Mouse (Mus musculus): ENCODE results near the gene Ezr.
A peak's percentile ranks its signal among the peaks of the same experiment; 100 is the strongest.

The Ezr gene

DNA sequence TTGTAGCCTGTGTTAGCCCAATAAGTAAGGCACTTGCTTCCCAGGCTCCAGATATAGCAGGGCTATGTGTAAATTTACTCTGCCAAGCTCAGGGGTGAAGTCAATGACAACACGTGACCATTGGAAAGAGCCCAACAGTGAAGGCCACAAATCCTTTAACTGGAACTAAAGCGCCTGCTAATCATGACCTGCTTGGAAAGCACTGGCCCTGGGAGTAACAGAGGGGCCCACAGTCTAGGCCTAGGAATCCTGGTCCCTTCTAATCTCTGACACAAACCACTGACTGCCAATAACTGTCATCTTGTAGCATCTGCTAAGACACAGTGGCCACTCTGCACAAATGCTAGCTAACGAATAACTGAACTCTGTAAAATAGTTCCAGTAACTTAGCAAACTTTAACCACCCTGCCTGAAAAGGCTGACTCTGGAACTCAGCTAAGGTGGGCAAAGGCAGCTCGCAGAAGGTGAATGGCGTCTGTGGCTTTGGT, 14.2 kb downstream of the Ezr start:
- DNase-seq (ENCODE audit: low read depth) = no peak

DNA sequence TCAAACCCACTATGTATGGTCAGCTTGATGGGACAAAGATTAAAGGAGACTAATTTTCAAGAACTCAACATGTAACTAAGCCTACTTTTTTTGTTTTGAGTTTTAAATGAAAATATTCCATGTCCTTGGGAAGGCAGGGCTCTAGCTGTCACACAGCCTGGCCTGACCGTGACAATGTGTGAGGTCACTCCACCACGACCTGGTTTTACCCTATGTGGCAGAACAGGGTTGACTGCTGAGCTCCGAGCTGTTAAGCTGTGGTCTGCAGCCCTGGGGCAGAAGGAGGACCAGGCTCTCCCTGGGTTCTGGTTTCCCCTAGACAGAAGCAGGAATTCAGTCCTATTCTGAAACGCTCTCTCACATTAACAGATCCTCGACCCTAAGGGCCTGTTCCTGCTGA, 14.8 kb downstream of the Ezr start:
- no peak for DNase-seq (ENCODE audit: low read depth)

DNA sequence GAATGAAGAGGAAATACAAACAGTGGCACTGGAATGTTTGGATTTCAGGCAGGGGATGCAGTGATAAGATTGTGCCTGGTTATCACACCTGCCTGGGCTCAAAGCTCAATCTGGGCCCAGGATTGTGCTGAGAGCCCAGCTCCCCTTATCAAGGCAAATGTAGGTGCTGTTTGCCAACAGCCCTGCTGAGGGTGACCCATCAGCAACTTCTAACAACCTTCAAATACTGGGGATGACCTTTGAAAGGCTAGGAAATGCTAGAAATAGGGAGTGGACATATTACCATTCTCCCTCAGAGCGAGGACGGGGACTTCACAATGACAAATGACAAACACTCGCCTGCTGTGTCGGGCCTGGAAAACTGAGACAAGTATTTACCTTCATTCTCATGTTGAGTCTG, 15.8 kb downstream of the Ezr start:
- no peak for DNase-seq (ENCODE audit: low read depth)

DNA sequence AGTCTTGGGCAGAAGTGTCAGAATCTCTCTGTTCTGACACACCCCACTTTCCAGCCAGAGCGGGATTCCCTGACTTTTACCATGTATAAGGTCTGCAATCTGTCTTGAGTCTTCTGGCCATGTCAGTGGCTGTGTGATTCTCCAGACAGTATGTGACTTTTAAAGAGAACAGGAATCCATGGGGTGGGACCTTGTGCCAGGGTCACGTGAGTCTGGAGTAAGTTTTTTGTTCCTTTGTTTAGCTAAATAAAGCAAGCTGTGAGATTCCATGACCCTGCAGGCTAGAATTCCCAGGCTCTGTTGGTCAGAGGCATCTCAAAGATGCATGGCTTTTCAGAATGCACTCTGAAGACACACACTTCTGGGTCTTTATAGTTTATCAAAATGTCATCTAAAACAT, 16.7 kb downstream of the Ezr start:
- no peak for DNase-seq (ENCODE audit: low read depth)

- no peak for DNase-seq (ENCODE audit: low read depth)
Measured at GRCm38 (mm10) chr17:6764730-6765129, 17.9 kb downstream of the Ezr start.

DNA sequence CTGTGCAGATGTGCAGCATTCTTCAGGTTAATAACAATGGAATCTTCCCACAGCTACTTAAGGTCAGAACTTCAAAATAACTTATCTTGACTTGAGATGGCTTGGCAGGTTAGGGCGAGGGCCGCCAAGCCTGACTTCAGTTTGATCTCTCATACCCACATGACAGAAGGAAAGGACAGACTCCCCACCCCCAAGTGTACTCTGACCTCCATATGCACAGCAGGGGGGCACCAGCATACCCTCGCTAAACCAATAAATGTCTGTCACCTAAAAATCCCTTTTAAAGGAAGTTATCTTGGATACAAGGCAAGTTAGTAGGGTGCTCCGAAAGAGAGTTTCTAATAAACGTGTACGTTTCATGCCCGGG, 18.4 kb downstream of the Ezr start:
- no peak for DNase-seq (ENCODE audit: low read depth)

DNA sequence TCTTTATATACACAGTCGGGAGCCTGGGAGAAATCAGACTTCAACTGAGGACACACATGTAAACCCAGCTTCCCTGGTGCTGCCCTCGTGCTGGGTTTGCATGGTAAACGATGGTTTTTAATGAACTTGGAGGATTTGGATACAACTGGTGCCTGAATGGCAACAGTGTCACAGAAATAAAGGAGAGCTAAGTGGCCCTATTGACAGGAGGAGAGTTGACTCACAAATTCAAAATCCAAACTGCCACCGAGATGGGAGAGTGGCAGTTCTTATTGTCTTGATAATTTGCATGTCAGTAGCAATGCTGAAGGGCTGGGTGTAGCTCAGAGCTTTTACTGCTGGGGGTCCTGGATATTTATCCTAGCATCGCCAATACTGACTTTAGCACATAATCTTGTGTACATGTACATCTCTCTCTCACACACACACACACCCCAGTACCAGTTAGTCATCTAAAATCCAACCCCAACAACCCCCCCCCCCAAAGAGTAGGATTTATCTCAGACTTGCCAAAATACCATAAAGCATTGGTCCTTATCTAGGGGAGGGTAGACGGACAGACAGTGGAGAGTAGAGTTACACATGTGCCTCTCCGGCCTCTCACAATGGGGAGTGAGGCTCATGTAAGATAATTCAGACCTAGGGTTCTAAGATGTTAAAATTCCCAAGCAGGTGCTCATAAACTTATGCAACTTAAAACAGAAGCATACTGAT, 18.9 kb downstream of the Ezr start:
- DNase-seq (ENCODE audit: low read depth) = no peak

DNA sequence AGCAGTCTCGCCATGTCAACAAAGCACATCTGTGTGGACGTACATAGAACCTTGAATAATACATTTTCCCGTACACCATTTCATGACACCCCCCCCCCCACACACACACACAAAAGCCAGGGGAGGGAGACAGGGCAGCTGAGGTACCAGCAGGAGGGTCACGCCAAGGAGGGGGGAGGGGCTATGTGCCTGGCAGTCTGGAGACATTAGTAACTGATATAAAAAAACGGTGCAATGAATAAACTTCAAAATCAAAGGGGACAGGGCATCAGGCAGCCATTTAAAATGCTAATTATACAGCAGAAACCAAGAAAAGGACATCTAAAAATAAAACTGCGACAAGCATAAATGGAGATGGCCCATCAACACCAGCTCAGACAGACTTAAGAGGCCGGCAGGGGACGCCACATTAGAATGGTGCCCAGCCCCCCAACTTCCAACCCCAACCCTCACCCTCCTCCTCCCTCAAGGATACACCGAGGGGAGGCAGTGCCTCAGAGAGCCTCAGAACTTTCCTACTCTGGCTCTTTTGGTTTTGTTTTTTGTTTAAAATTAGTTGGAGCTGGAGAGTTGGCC, 22.8 kb downstream of the Ezr start:
- DNase-seq (ENCODE audit: low read depth) = no peak

DNA sequence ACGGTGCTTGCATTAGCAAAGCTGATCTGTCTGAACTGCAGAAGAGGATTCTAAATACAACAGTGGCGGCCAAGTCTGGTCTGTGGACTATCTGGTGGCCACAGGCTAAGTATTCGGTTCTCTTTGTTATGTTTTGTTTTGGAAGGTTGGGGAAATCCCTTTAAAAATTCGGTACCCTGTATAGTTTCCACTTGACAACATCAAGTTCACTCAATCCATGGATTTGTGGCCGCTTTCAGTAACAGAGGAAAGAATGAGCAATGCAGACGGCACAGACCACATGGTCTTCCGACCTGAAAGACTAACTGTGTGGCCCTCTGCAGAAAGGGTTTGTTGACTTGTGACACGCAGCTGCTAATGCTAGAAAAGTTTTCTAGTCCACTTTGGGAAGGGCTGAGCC, 23.7 kb downstream of the Ezr start:
- DNase-seq (ENCODE audit: low read depth) = no peak

GRCm38 (mm10) chr17:6757902-6758301, 24.7 kb downstream of the Ezr start:
- no peak for DNase-seq (ENCODE audit: low read depth)

- no peak for DNase-seq (ENCODE audit: low read depth)
Measured at GRCm38 (mm10) chr17:6755873-6756272, 26.7 kb downstream of the Ezr start.

- DNase-seq (ENCODE audit: low read depth) = no peak
Measured at GRCm38 (mm10) chr17:6755176-6755575, 27.4 kb downstream of the Ezr start.

DNA sequence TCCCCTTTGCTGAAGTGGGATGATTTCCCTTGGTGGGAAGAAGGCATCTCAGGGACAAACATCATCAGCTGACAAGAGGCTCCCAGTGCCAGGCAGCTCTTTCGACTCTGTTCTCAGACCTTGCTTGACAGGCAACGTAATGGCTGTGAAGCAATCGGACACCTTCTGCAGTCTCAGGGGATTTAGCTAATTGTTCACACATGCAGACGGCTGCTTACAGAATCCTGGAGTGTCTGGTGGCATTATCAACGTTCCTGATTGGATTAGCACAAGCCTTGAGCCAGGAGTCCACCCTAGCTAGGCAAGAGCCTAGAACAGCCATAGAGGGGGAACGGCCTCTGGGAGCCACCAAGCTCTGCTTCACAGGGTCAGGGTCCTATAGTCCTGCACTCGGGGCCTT, 30.2 kb downstream of the Ezr start:
- no peak for DNase-seq (ENCODE audit: low read depth)

DNA sequence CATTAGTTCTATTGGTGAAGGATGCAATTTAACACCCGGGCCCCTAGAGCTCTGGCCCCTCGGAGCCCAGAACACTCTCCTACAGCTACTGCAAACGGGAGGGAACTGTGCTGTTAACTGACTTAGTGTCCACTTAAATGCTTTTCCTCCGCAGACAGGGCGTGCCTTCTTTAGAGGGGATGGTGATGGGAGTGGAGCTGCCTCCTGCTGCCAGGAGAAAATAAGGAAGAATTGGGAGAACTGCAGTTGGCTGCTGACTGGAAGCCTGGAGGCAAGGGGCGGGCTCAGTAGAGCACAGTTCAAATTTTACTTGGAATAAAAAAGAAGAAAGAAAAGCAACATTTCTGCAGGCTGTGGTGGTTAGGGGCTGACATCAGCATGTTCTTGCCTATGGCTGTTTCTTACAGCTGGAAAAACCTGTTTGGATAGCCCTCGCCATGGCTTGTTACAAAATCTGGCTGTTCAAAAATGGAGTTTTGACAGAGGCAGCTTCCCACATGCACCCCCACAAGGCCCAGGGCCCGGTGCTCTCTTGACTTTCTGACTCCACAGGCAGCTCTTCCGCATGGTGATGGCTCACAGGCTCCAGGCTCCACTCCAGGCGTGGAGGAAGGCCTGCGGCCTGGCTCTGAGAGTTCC, 31.2 kb downstream of the Ezr start:
- DNase-seq (ENCODE audit: low read depth) = no peak

DNA sequence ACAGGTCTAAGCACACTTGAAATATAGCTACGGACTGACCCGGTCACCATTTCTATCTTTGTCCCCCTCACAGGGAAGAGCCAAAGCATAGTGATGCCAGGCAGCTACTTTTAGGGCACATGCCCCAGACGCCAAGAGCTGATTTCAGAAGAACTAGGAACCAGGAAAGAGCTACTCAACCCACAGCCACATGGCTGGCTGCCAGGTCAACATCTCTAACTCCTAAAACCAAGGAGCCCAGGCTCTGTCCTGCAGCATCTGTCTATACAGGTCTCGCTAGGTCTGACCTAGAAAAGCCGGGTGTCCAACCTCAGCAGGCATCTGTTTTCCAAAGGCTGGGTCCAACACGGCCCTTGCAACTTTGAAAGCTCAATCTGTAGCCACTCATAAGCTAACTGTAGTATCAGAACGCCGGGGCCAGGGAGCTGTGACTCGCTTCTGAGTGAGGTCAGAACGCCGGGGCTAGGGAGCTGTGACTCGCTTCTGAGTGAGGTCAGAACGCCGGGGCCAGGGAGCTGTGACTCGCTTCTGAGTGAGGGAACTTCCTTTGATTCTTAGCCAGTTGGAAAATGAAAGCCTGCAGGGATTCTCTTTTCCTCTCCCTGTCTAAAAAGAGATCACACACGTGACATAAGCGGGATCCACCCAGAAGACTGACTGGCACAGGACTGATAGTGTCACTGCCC, 33.7 kb downstream of the Ezr start:
- DNase-seq (ENCODE audit: low read depth) = peak; percentile 62

GRCm38 (mm10) chr17:6747478-6747877, 35.1 kb downstream of the Ezr start:
- DNase-seq (ENCODE audit: low read depth) = no peak

DNA sequence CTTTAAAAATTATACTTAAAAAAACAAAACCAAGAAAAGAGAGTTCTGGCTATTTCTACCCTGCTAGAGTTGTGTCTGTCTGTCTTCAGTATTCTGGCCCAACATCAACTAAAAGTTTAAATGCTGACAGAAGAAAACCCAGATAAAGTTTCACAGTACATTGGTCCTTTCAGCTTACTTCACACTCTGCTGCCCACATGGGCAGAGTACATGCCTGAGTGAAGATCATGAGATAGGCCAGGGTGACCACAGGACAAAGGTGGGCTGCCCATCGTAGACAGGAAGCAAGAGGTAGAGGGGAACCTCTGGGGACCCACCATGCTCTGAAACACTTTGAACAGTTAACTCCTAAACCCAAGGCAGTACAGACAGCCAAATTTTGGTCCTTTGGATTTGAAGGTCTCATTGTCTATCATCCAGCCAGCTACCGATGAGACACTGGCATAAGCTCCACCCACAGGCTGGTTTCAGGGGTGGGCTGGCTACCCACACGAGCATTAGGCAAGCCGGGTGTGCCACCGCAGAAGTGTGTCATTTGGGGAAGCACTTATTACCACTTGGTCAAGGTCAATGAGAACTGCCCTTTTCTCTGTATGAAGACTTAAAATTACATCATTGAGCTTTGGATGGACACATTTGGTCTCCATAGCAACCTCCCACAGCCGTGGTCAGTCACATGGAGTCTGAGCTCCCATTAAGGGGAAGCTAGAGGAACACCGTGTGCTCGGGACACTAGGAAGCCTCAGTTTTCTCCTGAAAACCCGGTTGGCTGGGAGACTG, 35.9 kb downstream of the Ezr start:
- peak; percentile 89 for DNase-seq (ENCODE audit: low read depth)

DNA sequence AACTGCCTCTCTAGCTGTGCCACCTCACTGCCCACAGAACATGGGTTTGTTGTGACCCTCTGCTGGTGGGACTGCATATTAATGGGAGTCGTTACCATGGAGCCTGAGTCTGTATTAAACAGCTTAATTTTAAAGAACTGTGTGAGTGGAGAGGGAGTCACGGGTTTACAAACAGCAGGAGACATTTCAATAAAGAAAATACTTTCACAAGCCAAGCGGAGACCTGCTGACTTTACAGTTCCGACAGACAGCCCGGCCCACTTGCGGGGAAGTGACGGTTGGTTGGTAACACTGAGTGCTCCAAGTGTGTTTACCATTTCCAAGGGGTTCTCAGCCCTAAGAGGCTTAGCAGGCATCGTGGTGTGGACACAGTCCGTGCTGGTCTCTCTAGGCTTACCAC, 36.6 kb downstream of the Ezr start:
- DNase-seq (ENCODE audit: low read depth) = no peak

GRCm38 (mm10) chr17:6745503-6745902, 37.1 kb downstream of the Ezr start:
- DNase-seq (ENCODE audit: low read depth) = no peak

DNA sequence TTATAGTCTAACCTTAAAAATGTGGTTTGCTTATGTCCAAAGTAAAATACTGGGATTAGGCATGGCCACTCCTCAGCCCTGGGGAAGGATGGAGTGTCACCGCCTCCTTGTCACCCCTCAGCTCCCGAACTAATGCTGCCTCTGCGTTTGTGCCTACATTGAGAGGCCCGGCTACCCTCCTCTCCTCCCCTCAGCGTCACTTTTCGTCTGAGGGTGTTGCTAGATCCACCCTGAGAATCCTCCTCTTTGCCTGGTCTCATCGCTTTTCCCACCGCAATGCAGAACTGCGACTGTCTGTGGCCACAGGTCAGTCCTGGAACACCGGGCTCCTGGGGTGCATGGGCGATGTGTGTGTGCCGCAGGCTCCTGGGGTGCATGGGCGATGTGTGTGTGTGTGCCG, 37.7 kb downstream of the Ezr start:
- no peak for DNase-seq (ENCODE audit: low read depth)

DNA sequence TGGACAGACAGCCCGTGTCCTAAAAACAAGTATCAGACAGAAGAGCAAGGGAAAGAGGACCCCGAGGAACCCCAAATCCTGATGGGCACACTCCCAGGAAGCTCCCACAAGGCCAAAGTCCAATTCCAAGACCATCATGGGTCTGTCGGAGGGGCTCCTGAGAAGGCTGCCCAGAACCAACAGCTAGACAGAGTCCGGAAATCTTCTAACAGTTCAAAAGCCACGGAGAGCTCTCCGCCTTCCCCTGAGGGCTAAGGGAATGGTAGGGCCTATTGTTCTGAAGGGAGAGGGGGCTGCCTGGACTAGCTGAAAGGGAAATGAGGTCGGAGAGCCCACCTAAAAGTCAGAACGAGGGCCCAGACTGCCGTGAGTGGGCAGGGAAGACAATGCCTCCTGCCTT, 38.2 kb downstream of the Ezr start:
- no peak for DNase-seq (ENCODE audit: low read depth)

DNA sequence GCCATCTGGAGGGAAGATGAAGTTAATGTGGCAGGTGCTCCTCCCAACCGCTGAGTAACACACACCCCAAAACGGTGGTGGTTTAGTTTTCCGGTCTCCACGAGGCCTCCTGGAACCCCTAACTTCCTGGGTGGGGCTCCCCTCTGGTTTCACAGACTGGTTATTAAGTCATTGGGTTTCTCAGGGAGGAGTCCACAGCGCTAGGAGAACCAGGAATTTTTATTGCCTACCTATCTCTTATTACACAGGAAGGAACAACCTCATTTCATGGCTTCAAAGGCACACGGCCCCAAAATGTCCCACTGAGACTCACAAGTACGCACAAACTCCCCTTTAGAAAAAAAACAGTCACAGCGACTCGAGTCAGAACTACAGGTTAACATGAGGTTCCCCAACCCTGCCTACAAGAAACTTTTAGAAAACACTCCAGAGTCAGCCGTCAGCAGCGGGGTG, 38.8 kb downstream of the Ezr start:
- DNase-seq (ENCODE audit: low read depth) = peak; percentile 61

Data from 416B (cell line).